Mouse (Mus musculus): ENCODE data around the gene Abr.

DNA sequence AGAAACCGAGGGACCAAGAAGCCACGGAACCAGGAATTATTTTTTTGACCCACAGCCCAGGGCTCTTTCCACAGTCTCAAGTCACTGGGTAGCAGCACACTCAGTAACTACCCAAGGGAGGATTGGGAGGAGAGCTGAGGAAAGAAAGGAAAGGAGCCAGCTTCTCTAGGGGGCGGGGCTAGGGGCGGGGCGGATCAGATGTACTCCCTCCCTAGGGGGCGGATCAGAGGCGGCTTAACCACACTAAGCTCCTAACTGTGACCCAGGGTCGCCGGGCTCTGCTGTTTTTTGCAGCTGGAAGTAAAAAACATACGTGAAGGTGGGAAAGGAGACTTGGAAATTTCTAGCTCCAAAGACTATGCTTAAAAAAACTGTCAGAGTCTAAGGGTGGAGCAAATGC, 175.9 kb downstream of the Abr start:
- TF ChIP-seq POLR2A (IDR thresholded peaks at IDR 0.05; ENCODE audit: insufficient read depth, low read length) (no peak), EP300 (IDR thresholded peaks at IDR 0.05; ENCODE audit: insufficient read depth, low read depth, low read length) (no peak), CTCF (IDR thresholded peaks at IDR 0.05; ENCODE audit: low read depth, low read length) (no peak)
